Mouse (Mus musculus): ENCODE results near the gene Ogt. TPM values are rescaled to one million over a fixed set of nuclear protein-coding genes. Genes with fewer than 3 reads are reported as not detected.

Ogt gene
- polyA plus RNA-seq (2012; rRNA removed) (354 and 370 TPM in 2 replicates), polyA plus RNA-seq (2014; fragmentation: Nextera tagmentation; extraction: Ambion mirVana) (207 and 220 TPM in 2 replicates)

DNA sequence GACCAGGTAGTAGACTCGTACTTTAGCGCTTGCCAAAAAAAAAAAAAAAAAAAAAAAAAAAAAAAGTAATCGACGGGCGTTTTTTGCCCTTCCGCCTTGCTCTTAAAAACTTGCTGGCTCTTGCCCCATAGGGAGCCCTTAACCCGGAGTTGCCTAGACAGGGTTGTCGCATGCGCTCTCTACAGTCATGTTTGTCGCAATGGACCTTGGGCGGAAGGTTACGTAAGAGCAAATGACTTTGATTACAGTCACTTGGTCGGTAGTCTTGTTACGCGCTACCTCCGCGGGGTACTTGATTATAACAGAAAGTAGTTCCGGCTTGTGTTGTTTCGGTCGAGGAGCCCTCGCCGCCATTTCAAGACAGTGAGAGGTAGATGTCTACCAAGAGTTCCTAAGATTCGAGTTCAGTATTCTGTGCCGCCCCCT, at the start of gene Ogt:
Gene Ogt, plus strand, starts transcription at position 320 of the 426 bp plus-strand sequence.
- TF ChIP-seq POLR2A (IDR thresholded peaks at IDR 0.05; ENCODE audit: borderline replicate concordance, extremely low read depth, insufficient read depth, insufficient read length) = no peak
- Histone ChIP-seq H3K9me3 (ENCODE audit: control insufficient read depth, low read length) (no peaks in the 10 kb centered on the region), H3K36me3 (ENCODE audit: control insufficient read depth, insufficient read depth, low read length) (no peaks in the 10 kb centered on the region), H3K9ac (ENCODE audit: low read depth, low read length, severe bottlenecking) (peak within 1 kb of the TSS; percentile 83), H3K27ac (replicated peaks; ENCODE audit: low read depth, low read length) (peak within 1 kb of the TSS; percentile 84), H3K4me2 (replicated peaks; ENCODE audit: low read depth, low read length, severe bottlenecking) (peak within 1 kb of the TSS; percentile 56), H3K4me1 (ENCODE audit: control insufficient read depth, insufficient read depth, low read length) (no peaks in the 10 kb centered on the region), H3K27me3 (ENCODE audit: control insufficient read depth, insufficient read depth, low read length) (no peaks in the 10 kb centered on the region), H3K4me3 (replicated peaks; ENCODE audit: low read length) (peak within 1 kb of the TSS; percentile 61)
- peak; percentile 97 for DNase-seq (ENCODE audit: low spot score)
- WGBS = 11% methylated on average over 24 of the region's 24 CpGs
- ATAC-seq (ENCODE audit: low FRiP score, low read depth) = peak; percentile 90

GRCm38 (mm10) chrX:101616183-101616582, 23.7 kb upstream of the Ogt start:
- no peak for TF ChIP-seq POLR2A (IDR thresholded peaks at IDR 0.05; ENCODE audit: borderline replicate concordance, extremely low read depth, insufficient read depth, insufficient read length)
- Histone ChIP-seq H3K36me3 (ENCODE audit: control insufficient read depth, insufficient read depth, low read length) (no peaks in the 10 kb centered on the region), H3K4me3 (replicated peaks; ENCODE audit: low read length) (no peak overlapping the region), H3K4me1 (ENCODE audit: control insufficient read depth, insufficient read depth, low read length) (no peaks in the 10 kb centered on the region), H3K9ac (ENCODE audit: low read depth, low read length, severe bottlenecking) (no peak overlapping the region), H3K4me2 (replicated peaks; ENCODE audit: low read depth, low read length, severe bottlenecking) (no peak overlapping the region), H3K9me3 (ENCODE audit: control insufficient read depth, low read length) (no peaks in the 10 kb centered on the region), H3K27me3 (ENCODE audit: control insufficient read depth, insufficient read depth, low read length) (no peaks in the 10 kb centered on the region), H3K27ac (replicated peaks; ENCODE audit: low read depth, low read length) (no peak overlapping the region)
- DNase-seq (ENCODE audit: low spot score) = no peak
- ATAC-seq (ENCODE audit: low FRiP score, low read depth) = no peak
- 63% methylated on average over 3 of the region's 3 CpGs for WGBS

DNA sequence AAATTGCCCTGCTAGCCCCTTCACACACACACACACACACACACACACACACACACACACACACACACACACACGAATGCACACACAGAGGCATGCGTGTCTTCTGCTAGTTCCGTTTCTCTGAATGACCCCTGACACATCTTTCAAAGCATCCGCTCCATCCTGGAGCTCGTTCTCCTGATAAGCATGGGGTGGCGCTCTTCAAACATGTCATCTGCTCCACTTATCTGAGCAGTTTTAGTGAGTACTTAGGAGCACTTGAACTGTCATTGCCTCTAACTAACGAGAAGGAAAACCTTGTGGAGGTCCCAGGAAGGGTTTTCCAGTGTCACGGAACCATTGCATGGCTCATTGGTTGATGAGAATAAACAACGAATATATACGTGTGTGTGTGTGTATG, 22.0 kb upstream of the Ogt start:
- Histone ChIP-seq H3K27me3 (ENCODE audit: control insufficient read depth, insufficient read depth, low read length) (no peaks in the 10 kb centered on the region), H3K9me3 (ENCODE audit: control insufficient read depth, low read length) (no peaks in the 10 kb centered on the region), H3K4me3 (replicated peaks; ENCODE audit: low read length) (no peak overlapping the region), H3K4me2 (replicated peaks; ENCODE audit: low read depth, low read length, severe bottlenecking) (no peak overlapping the region), H3K36me3 (ENCODE audit: control insufficient read depth, insufficient read depth, low read length) (no peaks in the 10 kb centered on the region), H3K27ac (replicated peaks; ENCODE audit: low read depth, low read length) (no peak overlapping the region), H3K9ac (ENCODE audit: low read depth, low read length, severe bottlenecking) (no peak overlapping the region), H3K4me1 (ENCODE audit: control insufficient read depth, insufficient read depth, low read length) (no peaks in the 10 kb centered on the region)
- TF ChIP-seq POLR2A (IDR thresholded peaks at IDR 0.05; ENCODE audit: borderline replicate concordance, extremely low read depth, insufficient read depth, insufficient read length) = no peak
- ATAC-seq (ENCODE audit: low FRiP score, low read depth) (no peak), DNase-seq (ENCODE audit: low spot score) (no peak)
- 72% methylated on average over 10 of the region's 10 CpGs for WGBS

GRCm38 (mm10) chrX:101620317-101620716, 19.5 kb upstream of the Ogt start:
- H3K9me3 ChIP-seq (ENCODE audit: control insufficient read depth, low read length) = no peaks in the 10 kb centered on the region
- no peaks in the 10 kb centered on the region for H3K27me3 ChIP-seq (ENCODE audit: control insufficient read depth, insufficient read depth, low read length)
- WGBS = 63% methylated on average over 6 of the region's 6 CpGs
- H3K9ac ChIP-seq (ENCODE audit: low read depth, low read length, severe bottlenecking) = no peak overlapping the region
- no peak overlapping the region for H3K4me2 ChIP-seq (replicated peaks; ENCODE audit: low read depth, low read length, severe bottlenecking)
- DNase-seq (ENCODE audit: low spot score) (no peak), ATAC-seq (ENCODE audit: low FRiP score, low read depth) (no peak)
- TF ChIP-seq POLR2A (IDR thresholded peaks at IDR 0.05; ENCODE audit: borderline replicate concordance, extremely low read depth, insufficient read depth, insufficient read length) = no peak
- H3K4me3 ChIP-seq (replicated peaks; ENCODE audit: low read length) = no peak overlapping the region
- no peaks in the 10 kb centered on the region for H3K36me3 ChIP-seq (ENCODE audit: control insufficient read depth, insufficient read depth, low read length)
- no peak overlapping the region for H3K27ac ChIP-seq (replicated peaks; ENCODE audit: low read depth, low read length)
- H3K4me1 ChIP-seq (ENCODE audit: control insufficient read depth, insufficient read depth, low read length) = no peaks in the 10 kb centered on the region

GRCm38 (mm10) chrX:101622539-101622938, 17.3 kb upstream of the Ogt start:
- H3K9me3 ChIP-seq (ENCODE audit: control insufficient read depth, low read length) = no peaks in the 10 kb centered on the region
- TF ChIP-seq POLR2A (IDR thresholded peaks at IDR 0.05; ENCODE audit: borderline replicate concordance, extremely low read depth, insufficient read depth, insufficient read length) = no peak
- H3K36me3 ChIP-seq (ENCODE audit: control insufficient read depth, insufficient read depth, low read length) = no peaks in the 10 kb centered on the region
- no peaks in the 10 kb centered on the region for H3K4me1 ChIP-seq (ENCODE audit: control insufficient read depth, insufficient read depth, low read length)
- no peak overlapping the region for H3K9ac ChIP-seq (ENCODE audit: low read depth, low read length, severe bottlenecking)
- no peaks in the 10 kb centered on the region for H3K27me3 ChIP-seq (ENCODE audit: control insufficient read depth, insufficient read depth, low read length)
- DNase-seq (ENCODE audit: low spot score) (no peak), ATAC-seq (ENCODE audit: low FRiP score, low read depth) (no peak)
- no peak overlapping the region for H3K4me3 ChIP-seq (replicated peaks; ENCODE audit: low read length)
- no peak overlapping the region for H3K4me2 ChIP-seq (replicated peaks; ENCODE audit: low read depth, low read length, severe bottlenecking)
- H3K27ac ChIP-seq (replicated peaks; ENCODE audit: low read depth, low read length) = no peak overlapping the region
- WGBS = 59% methylated on average over 3 of the region's 3 CpGs

Data from limb, embryonic 14.5 days (tissue).